Mouse (Mus musculus): ENCODE results near the gene Ccr7. TPM values are rescaled to one million over a fixed set of nuclear protein-coding genes. Genes with fewer than 3 reads are reported as not detected.
A peak's percentile ranks its signal among the peaks of the same experiment; 100 is the strongest.

Ccr7 gene
- polyA plus RNA-seq, 1 experiment from 2014 or later, result not detected

- Histone ChIP-seq H3K27me3 (peaks cover 6% of the 10 kb centered on the region; the same call in 1 of the 2 replicates), H3K9me3 (no peaks in the 10 kb centered on the region), H3K9ac (no peak overlapping the region), H3K4me1 (replicated peaks) (peaks cover 33% of the 10 kb centered on the region), H3K27ac (no peak overlapping the region), H3K4me2 (no peak overlapping the region), H3K36me3 (no peaks in the 10 kb centered on the region), H3K4me3 (no peak overlapping the region)
- ATAC-seq (ENCODE audit: low FRiP score), result no peak
- 64% methylated on average over 11 of the region's 11 CpGs for WGBS
Measured at GRCm38 (mm10) chr11:99151333-99151930, 3.4 kb downstream of the Ccr7 start.

- H3K4me3 ChIP-seq, result no peak overlapping the region
- no peak for ATAC-seq (ENCODE audit: low FRiP score)
- H3K4me2 ChIP-seq, result no peak overlapping the region
- H3K9ac ChIP-seq, result no peak overlapping the region
- H3K27me3 ChIP-seq, result peaks cover 6% of the 10 kb centered on the region; the same call in 1 of the 2 replicates
- no peaks in the 10 kb centered on the region for H3K36me3 ChIP-seq
- 66% methylated on average over 7 of the region's 7 CpGs for WGBS
- peaks cover 33% of the 10 kb centered on the region for H3K4me1 ChIP-seq (replicated peaks)
- H3K9me3 ChIP-seq, result no peaks in the 10 kb centered on the region
- no peak overlapping the region for H3K27ac ChIP-seq
Measured at GRCm38 (mm10) chr11:99150889-99151288, 4.0 kb downstream of the Ccr7 start.

- H3K36me3 ChIP-seq, result no peaks in the 10 kb centered on the region
- WGBS, result 54% methylated on average over 19 of the region's 19 CpGs
- ATAC-seq (ENCODE audit: low FRiP score), result peak; percentile 65; the same call in 1 of the 2 replicates
- no peak overlapping the region for H3K4me2 ChIP-seq
- H3K9ac ChIP-seq, result no peak overlapping the region
- H3K4me3 ChIP-seq, result no peak overlapping the region
- H3K9me3 ChIP-seq, result no peaks in the 10 kb centered on the region
- peaks cover 6% of the 10 kb centered on the region; the same call in 1 of the 2 replicates for H3K27me3 ChIP-seq
- H3K4me1 ChIP-seq (replicated peaks), result peaks cover 33% of the 10 kb centered on the region
- H3K27ac ChIP-seq, result no peak overlapping the region
Measured at GRCm38 (mm10) chr11:99149898-99150757, 4.7 kb downstream of the Ccr7 start.

- 24% methylated on average over 16 of the region's 16 CpGs for WGBS
- ATAC-seq (ENCODE audit: low FRiP score), result peak; percentile 59; the same call in 1 of the 2 replicates
- H3K9me3 ChIP-seq, result no peaks in the 10 kb centered on the region
- peaks cover 33% of the 10 kb centered on the region for H3K4me1 ChIP-seq (replicated peaks)
- peaks cover 6% of the 10 kb centered on the region; the same call in 1 of the 2 replicates for H3K27me3 ChIP-seq
- no peaks in the 10 kb centered on the region for H3K36me3 ChIP-seq
- H3K9ac ChIP-seq, result 0 out of 2 replicates have a peak overlapping the region, but pooled peaks have one; percentile 24
- no peak overlapping the region for H3K4me2 ChIP-seq
- H3K4me3 ChIP-seq, result no peak overlapping the region
- H3K27ac ChIP-seq, result no peak overlapping the region
Measured at GRCm38 (mm10) chr11:99148896-99149703, 5.8 kb downstream of the Ccr7 start.

- Histone ChIP-seq H3K4me2 (no peak overlapping the region), H3K9ac (no peak overlapping the region), H3K36me3 (no peaks in the 10 kb centered on the region), H3K9me3 (no peaks in the 10 kb centered on the region), H3K27me3 (peaks cover 6% of the 10 kb centered on the region; the same call in 1 of the 2 replicates), H3K4me1 (replicated peaks) (peaks cover 33% of the 10 kb centered on the region), H3K4me3 (no peak overlapping the region), H3K27ac (peak overlapping the region; percentile 64; the same call in 1 of the 2 replicates)
- ATAC-seq (ENCODE audit: low FRiP score), result no peak
- 76% methylated on average over 8 of the region's 8 CpGs for WGBS
Measured at GRCm38 (mm10) chr11:99148400-99148799, 6.5 kb downstream of the Ccr7 start.

- no peak overlapping the region for H3K9ac ChIP-seq
- no peak overlapping the region for H3K4me3 ChIP-seq
- no peak overlapping the region for H3K4me2 ChIP-seq
- H3K27ac ChIP-seq, result peak overlapping the region; percentile 64; the same call in 1 of the 2 replicates
- 32% methylated on average over 3 of the region's 4 CpGs for WGBS
- peaks cover 6% of the 10 kb centered on the region; the same call in 1 of the 2 replicates for H3K27me3 ChIP-seq
- peaks cover 38% of the 10 kb centered on the region for H3K4me1 ChIP-seq (replicated peaks)
- H3K36me3 ChIP-seq, result no peaks in the 10 kb centered on the region
- no peak for ATAC-seq (ENCODE audit: low FRiP score)
- H3K9me3 ChIP-seq, result no peaks in the 10 kb centered on the region
Measured at GRCm38 (mm10) chr11:99147920-99148289, 7.0 kb downstream of the Ccr7 start.

- no peak for ATAC-seq (ENCODE audit: low FRiP score)
- Histone ChIP-seq H3K36me3 (no peaks in the 10 kb centered on the region), H3K9me3 (no peaks in the 10 kb centered on the region), H3K4me1 (replicated peaks) (peaks cover 44% of the 10 kb centered on the region), H3K4me3 (no peak overlapping the region), H3K9ac (no peak overlapping the region), H3K27me3 (peaks cover 6% of the 10 kb centered on the region; the same call in 1 of the 2 replicates), H3K4me2 (no peak overlapping the region), H3K27ac (peak overlapping the region; percentile 64)
- 36% methylated on average over 17 of the region's 17 CpGs for whole genome bisulfite sequencing
Measured at GRCm38 (mm10) chr11:99147041-99147919, 7.6 kb downstream of the Ccr7 start.

- Histone ChIP-seq H3K4me1 (replicated peaks) (peaks cover 46% of the 10 kb centered on the region), H3K36me3 (no peaks in the 10 kb centered on the region), H3K27me3 (peaks cover 6% of the 10 kb centered on the region; the same call in 1 of the 2 replicates), H3K4me2 (no peak overlapping the region), H3K27ac (0 out of 2 replicates have a peak overlapping the region, but pooled peaks have one; percentile 64), H3K9me3 (no peaks in the 10 kb centered on the region), H3K4me3 (no peak overlapping the region), H3K9ac (no peak overlapping the region)
- ATAC-seq (ENCODE audit: low FRiP score), result no peak
- 90% methylated on average over 6 of the region's 6 CpGs for WGBS
Measured at GRCm38 (mm10) chr11:99146558-99146957, 8.3 kb downstream of the Ccr7 start.

GRCm38 (mm10) chr11:99145765-99146164 is 9.1 kb downstream of the Ccr7 start:
- no peaks in the 10 kb centered on the region for H3K9me3 ChIP-seq
- 98% methylated on average over 16 of the region's 16 CpGs for WGBS
- no peak overlapping the region for H3K27ac ChIP-seq
- no peak overlapping the region for H3K4me3 ChIP-seq
- H3K4me2 ChIP-seq, result no peak overlapping the region
- H3K27me3 ChIP-seq, result no peaks in the 10 kb centered on the region
- ATAC-seq (ENCODE audit: low FRiP score), result no peak
- H3K9ac ChIP-seq, result no peak overlapping the region
- no peaks in the 10 kb centered on the region for H3K36me3 ChIP-seq
- peaks cover 46% of the 10 kb centered on the region for H3K4me1 ChIP-seq (replicated peaks)

GRCm38 (mm10) chr11:99144940-99145339 is 9.9 kb downstream of the Ccr7 start:
- H3K36me3 ChIP-seq, result no peaks in the 10 kb centered on the region
- H3K27me3 ChIP-seq, result no peaks in the 10 kb centered on the region
- no peak overlapping the region for H3K4me3 ChIP-seq
- H3K4me2 ChIP-seq, result no peak overlapping the region
- no peaks in the 10 kb centered on the region for H3K9me3 ChIP-seq
- H3K27ac ChIP-seq, result no peak overlapping the region
- no peak overlapping the region for H3K9ac ChIP-seq
- no peak for ATAC-seq (ENCODE audit: low FRiP score)
- 92% methylated on average over 23 of the region's 23 CpGs for WGBS
- peaks cover 46% of the 10 kb centered on the region for H3K4me1 ChIP-seq (replicated peaks)

GRCm38 (mm10) chr11:99144456-99144855 is 10.4 kb downstream of the Ccr7 start:
- ATAC-seq (ENCODE audit: low FRiP score), result no peak
- Histone ChIP-seq H3K4me2 (no peak overlapping the region), H3K27ac (no peak overlapping the region), H3K9ac (no peak overlapping the region), H3K9me3 (no peaks in the 10 kb centered on the region), H3K36me3 (no peaks in the 10 kb centered on the region), H3K4me1 (replicated peaks) (peaks cover 42% of the 10 kb centered on the region), H3K27me3 (no peaks in the 10 kb centered on the region), H3K4me3 (no peak overlapping the region)
- 73% methylated on average over 5 of the region's 5 CpGs for WGBS
